Mouse (Mus musculus): Measurements from ENCODE around the gene Mlycd. TPM values are rescaled to one million over a fixed set of nuclear protein-coding genes. Genes with fewer than 3 reads are reported as not detected.

Gene Mlycd
- total RNA-seq, 1 experiment, result 4.9 TPM

DNA sequence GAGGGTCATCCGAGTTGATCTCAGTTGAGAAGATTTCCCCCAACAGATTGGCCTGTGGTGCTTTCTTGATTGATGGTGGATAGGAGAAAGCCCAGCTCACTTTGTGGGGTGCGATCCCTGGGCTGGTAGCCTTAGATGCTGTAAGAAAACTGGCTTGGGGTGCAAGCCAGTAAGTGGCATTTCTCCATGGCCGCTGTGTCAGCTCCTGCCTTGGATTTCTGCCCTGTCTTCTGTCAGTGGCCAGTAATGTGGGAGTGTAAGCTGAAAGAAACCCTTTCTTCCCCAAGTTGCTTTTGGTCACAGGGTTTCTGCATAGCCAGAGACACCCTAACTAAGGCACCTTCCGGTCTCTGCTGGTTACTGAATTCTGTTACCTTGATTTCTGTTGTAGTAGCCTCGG lies 61.4 kb downstream of the Mlycd start:
- in situ Hi-C loops (cut with MboI; ENCODE audit: low sequenced_read_pairs in 2 of 2, unreplicated experiment in 2 of 2), result no loop called here
- H3K27ac ChIP-seq (ENCODE audit: insufficient read depth, low read depth, low read length, poor library complexity, severe bottlenecking), result no peak overlapping the region

DNA sequence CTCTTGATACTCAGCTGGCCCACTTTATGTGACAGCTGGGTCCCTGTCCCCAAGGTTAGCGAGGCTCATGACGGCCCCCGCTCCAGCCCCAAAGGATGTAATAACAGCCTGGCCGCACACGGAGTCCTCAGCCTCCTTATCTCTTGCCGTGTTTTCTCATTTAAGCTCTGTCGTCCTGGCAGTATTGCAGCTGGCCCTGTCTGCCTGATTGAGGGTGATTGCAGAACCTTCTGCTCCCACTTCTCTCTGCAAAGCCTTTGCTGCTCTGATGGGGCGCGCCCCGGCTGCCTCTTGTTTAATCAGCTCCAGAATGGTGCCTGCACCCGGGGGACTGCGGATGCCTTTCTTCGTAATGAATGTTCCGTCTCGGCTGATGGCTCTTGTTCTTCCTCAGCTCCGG lies 65.0 kb downstream of the Mlycd start:
- H3K9ac ChIP-seq (ENCODE audit: insufficient read depth, low read depth, low read length, poor library complexity, severe bottlenecking), result no peak overlapping the region
- in situ Hi-C loops (cut with MboI; ENCODE audit: low sequenced_read_pairs in 2 of 2, unreplicated experiment in 2 of 2), result no loop called here
- H3K9me3 ChIP-seq (ENCODE audit: control insufficient read depth, insufficient read depth, low read depth, low read length), result no peaks in the 10 kb centered on the region
- H3K4me1 ChIP-seq (ENCODE audit: control insufficient read depth in 2 of 2, insufficient read depth in 2 of 2, low read length in 2 of 2, poor library complexity in 1 of 2), result peaks cover 0 to 2% of the 10 kb centered on the region in 2 experiments; a peak in 1 of 4 replicates
- no peak for DNase-seq (ENCODE audit: low read depth, low spot score)
- no peaks in the 10 kb centered on the region for H3K36me3 ChIP-seq (ENCODE audit: control insufficient read depth, insufficient read depth, low read length, poor library complexity, severe bottlenecking)
- H3K4me3 ChIP-seq (ENCODE audit: insufficient read depth in 1 of 2, low read depth in 1 of 2, low read length in 2 of 2, poor library complexity in 1 of 2, severe bottlenecking in 1 of 2), result no peak overlapping the region
- TF ChIP-seq ZC3H11A (IDR thresholded peaks at IDR 0.05; ENCODE audit: borderline replicate concordance, low read depth, low read length), result no peak
- no peak for TF ChIP-seq MAFK (IDR thresholded peaks at IDR 0.05; ENCODE audit: insufficient read depth, low read depth, low read length)
- no peak for TF ChIP-seq CHD2 (IDR thresholded peaks at IDR 0.05; ENCODE audit: low read depth, low read length)
- no peak for TF ChIP-seq HCFC1 (IDR thresholded peaks at IDR 0.05; ENCODE audit: borderline replicate concordance, insufficient read depth, low read length)
- TF ChIP-seq ZNF384 (IDR thresholded peaks at IDR 0.05; ENCODE audit: low read depth, low read length), result no peak
- no peak overlapping the region for H3K27ac ChIP-seq (ENCODE audit: insufficient read depth, low read depth, low read length, poor library complexity, severe bottlenecking)

More for the DNA sequence above, 61.4 kb downstream of the Mlycd start:
- Histone ChIP-seq H3K9me3 (ENCODE audit: control insufficient read depth, insufficient read depth, low read depth, low read length) (no peaks in the 10 kb centered on the region), H3K4me3 (ENCODE audit: insufficient read depth in 1 of 2, low read depth in 1 of 2, low read length in 2 of 2, poor library complexity in 1 of 2, severe bottlenecking in 1 of 2) (no peak overlapping the region), H3K4me1 (ENCODE audit: control insufficient read depth in 2 of 2, insufficient read depth in 2 of 2, low read length in 2 of 2, poor library complexity in 1 of 2) (no peaks in the 10 kb centered on the region), H3K36me3 (ENCODE audit: control insufficient read depth, insufficient read depth, low read length, poor library complexity, severe bottlenecking) (no peaks in the 10 kb centered on the region), H3K9ac (ENCODE audit: insufficient read depth, low read depth, low read length, poor library complexity, severe bottlenecking) (no peak overlapping the region)
- no peak for TF ChIP-seq MAFK (IDR thresholded peaks at IDR 0.05; ENCODE audit: insufficient read depth, low read depth, low read length)
- TF ChIP-seq ZNF384 (IDR thresholded peaks at IDR 0.05; ENCODE audit: low read depth, low read length), result no peak
- no peak for TF ChIP-seq HCFC1 (IDR thresholded peaks at IDR 0.05; ENCODE audit: borderline replicate concordance, insufficient read depth, low read length)
- TF ChIP-seq CHD2 (IDR thresholded peaks at IDR 0.05; ENCODE audit: low read depth, low read length), result no peak
- TF ChIP-seq ZC3H11A (IDR thresholded peaks at IDR 0.05; ENCODE audit: borderline replicate concordance, low read depth, low read length), result no peak
- no peak for DNase-seq (ENCODE audit: low read depth, low spot score)

Other genes with a start within 250 kb of the Mlycd start
- 94.5 and 98.9 TPM in 2 replicates for gene Hsbp1, start 50.4 kb upstream of the Mlycd start, total RNA-seq (2012; rRNA removed)
- gene Osgin1, start 39.2 kb downstream of the Mlycd start, total RNA-seq (2012; rRNA removed), result 0.32 and 0.36 TPM in 2 replicates
- 4.5 and 8.5 TPM in 2 replicates for gene Necab2, start 51.8 kb downstream of the Mlycd start, total RNA-seq (2012; rRNA removed)
- gene Slc38a8, start 106.8 kb downstream of the Mlycd start, total RNA-seq (2012; rRNA removed), result 0.16 and 0.85 TPM in 2 replicates
- gene Mbtps1, start 163.9 kb downstream of the Mlycd start, total RNA-seq (2012; rRNA removed), result 167 and 198 TPM in 2 replicates
- gene Hsdl1, start 180.3 kb downstream of the Mlycd start, total RNA-seq (2012; rRNA removed), result 19.5 and 19.7 TPM in 2 replicates
- gene Dnaaf1, start 180.4 kb downstream of the Mlycd start, total RNA-seq (2012; rRNA removed), result 0.79 and 1.0 TPM in 2 replicates
- gene Taf1c, start 210.3 kb downstream of the Mlycd start, total RNA-seq (2012; rRNA removed), result 24.8 and 28.3 TPM in 2 replicates
- gene Adad2, start 217.9 kb downstream of the Mlycd start, total RNA-seq (2012; rRNA removed), result 6.8 and 8.0 TPM in 2 replicates
- 0.67 and 0.74 TPM in 2 replicates for gene Kcng4, start 240.8 kb downstream of the Mlycd start, total RNA-seq (2012; rRNA removed)